Mouse (Mus musculus) neural tube, embryonic 13.5 days (tissue): ENCODE measurements around the gene Lamtor1. TPM values are rescaled to one million over a fixed set of nuclear protein-coding genes. Genes with fewer than 3 reads are reported as not detected.

Experiments
- ATAC-seq: fragments of 200-750 bp; cut with Nextera tagmentation; 2 replicates; pipeline ENCODE4 v1.8.0; 2017; ENCODE audit warnings: low read depth, mild to moderate bottlenecking, moderate TSS enrichment, moderate library complexity
- H3K27ac ChIP-seq: fragments of 300-500 bp; sonication (generic); replicated peaks from 2 replicates; pipeline ENCODE4 v1.5.1; 2015; ENCODE audit warnings: moderate library complexity, mild to moderate bottlenecking, inconsistent platforms
- H3K27me3 ChIP-seq: fragments of 300-500 bp; sonication (generic); 2 replicates; pipeline ENCODE4 v1.6.1; 2015; ENCODE audit warnings: mild to moderate bottlenecking, inconsistent platforms
- H3K36me3 ChIP-seq: fragments of 300-500 bp; sonication (generic); 2 replicates; pipeline ENCODE4 v1.6.1; 2015; ENCODE audit warnings: mild to moderate bottlenecking, inconsistent platforms
- H3K4me1 ChIP-seq: fragments of 300-500 bp; sonication (generic); replicated peaks from 2 replicates; pipeline ENCODE4 v1.6.1; 2015; ENCODE audit warnings: inconsistent platforms
- H3K4me2 ChIP-seq: fragments of 300-500 bp; sonication (generic); 2 replicates; pipeline ENCODE4 v1.6.1; 2015; ENCODE audit warnings: inconsistent platforms, mild to moderate bottlenecking, moderate library complexity
- H3K4me3 ChIP-seq: fragments of 300-500 bp; sonication (generic); 2 replicates; pipeline ENCODE4 v1.5.1; 2015; ENCODE audit warnings: mild to moderate bottlenecking, inconsistent platforms
- H3K9ac ChIP-seq: fragments of 300-500 bp; sonication (generic); 2 replicates; pipeline ENCODE4 v1.6.1; 2015; ENCODE audit warnings: moderate library complexity, mild to moderate bottlenecking, inconsistent platforms
- H3K9me3 ChIP-seq: fragments of 300-500 bp; sonication (generic); 2 replicates; pipeline ENCODE4 v1.6.1; 2016; ENCODE audit warnings: inconsistent platforms
- WGBS: fragments of 180-500 bp; shearing (Covaris S2); methylation state at CpG from one replicate; pipeline ENCODE4 v1.1.7; 2015; 5-methylcytosine and 5-hydroxymethylcytosine counted together
- polyA plus RNA-seq: library from polyadenylated mRNA; unstranded; fragments of >200 nt; fragmentation: Nextera tagmentation; extraction: Ambion mirVana; gene quantifications from 2 replicates; pipeline ENCODE4 v1.2.1, GENCODE M21; 2015

The Lamtor1 gene
- polyA plus RNA-seq, 1 experiment from 2014 or later: 139 TPM

DNA sequence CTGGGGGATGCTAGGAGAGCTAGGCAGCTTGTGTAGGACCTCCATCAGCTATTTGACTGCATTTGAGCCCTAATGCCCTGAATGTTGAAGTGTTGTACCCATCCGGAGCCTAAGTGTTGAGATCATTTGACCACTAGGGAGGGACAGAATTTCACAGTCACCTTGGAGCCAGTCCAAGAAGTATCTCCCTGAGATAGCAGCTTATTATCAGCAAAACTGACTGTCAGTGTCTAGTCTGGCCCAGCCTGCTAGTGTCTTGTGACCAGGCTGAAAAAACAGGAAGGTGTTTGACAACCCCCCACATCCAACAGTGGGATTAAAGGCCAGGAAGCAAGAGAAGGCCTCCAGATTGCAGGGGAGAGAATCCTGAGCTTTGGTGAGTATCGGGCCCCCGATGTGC, 34.4 kb upstream of the Lamtor1 start:
- Histone ChIP-seq H3K4me3 (no peak overlapping the region), H3K9ac (no peak overlapping the region), H3K4me2 (no peak overlapping the region), H3K27me3 (no peaks in the 10 kb centered on the region), H3K4me1 (no peaks in the 10 kb centered on the region), H3K27ac (no peak overlapping the region), H3K9me3 (no peaks in the 10 kb centered on the region), H3K36me3 (no peaks in the 10 kb centered on the region)
- ATAC-seq: no peak
- WGBS: 94% methylated on average over 3 of the region's 3 CpGs

DNA sequence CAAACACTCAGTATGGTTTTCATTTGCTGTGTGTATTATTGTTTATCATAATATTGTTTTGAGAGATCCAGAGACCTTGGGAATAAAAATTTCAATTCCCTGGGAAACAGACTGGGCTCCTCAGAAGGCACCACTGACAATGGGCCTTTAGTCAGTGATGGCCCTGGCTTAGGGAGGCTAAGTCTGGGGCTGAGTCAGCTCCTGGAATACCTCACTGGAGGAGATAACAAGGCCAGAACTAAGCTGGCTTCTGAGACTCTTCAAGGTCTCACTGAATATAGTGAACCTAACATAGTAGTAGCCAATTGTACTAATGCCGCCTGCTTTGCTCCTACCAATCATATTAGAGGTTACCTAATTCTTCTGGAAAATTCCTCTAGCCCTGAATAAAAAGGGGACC, 29.7 kb upstream of the Lamtor1 start:
- no peak overlapping the region for H3K4me3 ChIP-seq
- ATAC-seq: no peak
- H3K9me3 ChIP-seq: no peaks in the 10 kb centered on the region
- H3K27ac ChIP-seq: no peak overlapping the region
- H3K36me3 ChIP-seq: no peaks in the 10 kb centered on the region
- no peak overlapping the region for H3K4me2 ChIP-seq
- 100% methylated on average over 1 of the region's 1 CpGs for WGBS
- H3K9ac ChIP-seq: no peak overlapping the region
- no peaks in the 10 kb centered on the region for H3K4me1 ChIP-seq
- H3K27me3 ChIP-seq: no peaks in the 10 kb centered on the region

DNA sequence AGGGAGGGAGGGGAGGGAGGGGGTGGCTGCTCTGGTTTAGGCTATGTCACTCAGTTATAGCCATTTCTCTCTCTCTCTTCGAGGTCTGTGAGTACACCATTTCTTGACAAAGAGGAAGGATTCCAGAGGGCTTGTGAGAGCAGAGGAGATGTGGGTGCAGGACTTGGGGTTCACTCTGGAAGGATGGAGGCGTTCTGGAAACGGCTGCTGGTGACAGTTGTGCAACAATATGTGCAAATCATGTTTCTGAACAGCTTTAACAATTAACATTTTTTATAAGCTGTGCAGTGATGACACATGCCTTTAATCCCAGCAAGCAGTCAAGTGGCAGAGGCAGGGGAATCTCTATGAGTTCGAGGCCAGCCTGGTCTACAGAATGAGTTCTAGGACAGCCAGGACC, 24.8 kb upstream of the Lamtor1 start:
- H3K9me3 ChIP-seq: no peaks in the 10 kb centered on the region
- H3K36me3 ChIP-seq: no peaks in the 10 kb centered on the region
- no peak overlapping the region for H3K4me3 ChIP-seq
- no peak for ATAC-seq
- H3K27ac ChIP-seq: no peak overlapping the region
- no peaks in the 10 kb centered on the region for H3K4me1 ChIP-seq
- no peaks in the 10 kb centered on the region for H3K27me3 ChIP-seq
- WGBS: 81% methylated on average over 4 of the region's 4 CpGs
- no peak overlapping the region for H3K9ac ChIP-seq
- H3K4me2 ChIP-seq: no peak overlapping the region

DNA sequence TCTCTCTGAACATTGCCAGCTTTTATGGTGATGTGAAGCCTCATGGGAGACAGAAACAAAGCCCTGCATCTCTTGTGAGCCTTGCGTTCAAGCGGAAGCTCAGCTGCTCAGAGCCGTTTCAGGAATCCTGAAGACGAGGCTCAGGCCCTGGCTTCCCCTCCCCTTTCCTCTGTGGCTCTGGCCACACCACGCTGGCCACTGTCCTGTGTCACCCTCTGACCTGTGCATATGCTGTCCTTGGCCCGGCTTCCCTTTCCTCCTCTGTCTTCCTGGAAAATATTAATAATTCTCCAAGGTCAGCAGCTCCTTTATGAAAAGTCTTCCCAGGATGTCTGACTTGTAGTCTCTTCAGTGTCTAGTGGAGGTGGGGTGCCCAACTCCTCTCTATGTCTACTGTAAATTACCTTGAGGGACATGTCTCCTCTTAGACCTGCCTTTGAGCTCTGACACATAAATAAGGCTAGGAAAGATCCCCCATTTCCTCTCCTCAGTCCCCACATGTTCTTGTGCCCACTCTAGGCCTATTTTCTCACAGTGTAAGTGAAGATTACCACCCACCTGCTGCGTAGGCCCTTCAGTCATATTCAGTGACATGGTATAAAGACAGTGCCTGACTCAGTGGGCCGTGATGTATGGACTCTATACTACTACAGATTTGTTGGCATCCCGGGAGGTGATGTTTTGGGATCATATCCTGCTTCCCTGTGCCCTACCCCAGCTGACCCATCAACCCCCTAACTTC, 23.1 kb upstream of the Lamtor1 start:
- no peaks in the 10 kb centered on the region for H3K9me3 ChIP-seq
- no peak overlapping the region for H3K27ac ChIP-seq
- H3K4me1 ChIP-seq: no peaks in the 10 kb centered on the region
- H3K4me3 ChIP-seq: no peak overlapping the region
- no peaks in the 10 kb centered on the region for H3K27me3 ChIP-seq
- H3K4me2 ChIP-seq: no peak overlapping the region
- ATAC-seq: no peak
- 0 out of 2 replicates have a peak overlapping the region, but pooled peaks have one; percentile 17 for H3K9ac ChIP-seq
- 56% methylated on average over 9 of the region's 9 CpGs for WGBS
- no peaks in the 10 kb centered on the region for H3K36me3 ChIP-seq

DNA sequence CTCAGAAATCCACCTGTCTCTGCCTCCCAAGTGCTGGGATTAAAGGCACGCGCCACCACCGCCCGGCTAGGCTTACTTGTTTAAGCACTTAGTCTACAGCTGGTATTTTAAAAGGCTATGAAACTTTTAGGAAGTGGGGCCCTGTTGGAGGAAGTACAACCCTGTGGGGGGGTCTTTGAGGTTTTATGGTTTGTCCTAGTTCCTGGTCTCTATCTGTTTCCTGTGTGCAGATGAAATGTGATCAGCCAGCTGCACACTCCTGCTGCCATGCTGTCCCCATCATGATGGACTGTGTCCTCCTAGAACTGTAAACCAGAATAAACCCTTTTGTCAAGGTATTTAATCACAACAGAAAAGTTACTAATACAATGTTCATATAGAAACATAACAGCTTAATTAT, 21.5 kb upstream of the Lamtor1 start:
- Histone ChIP-seq H3K27ac (no peak overlapping the region), H3K27me3 (no peaks in the 10 kb centered on the region), H3K4me3 (no peak overlapping the region), H3K4me1 (no peaks in the 10 kb centered on the region), H3K9me3 (no peaks in the 10 kb centered on the region), H3K9ac (no peak overlapping the region), H3K36me3 (no peaks in the 10 kb centered on the region), H3K4me2 (no peak overlapping the region)
- no peak for ATAC-seq
- WGBS: 97% methylated on average over 4 of the region's 4 CpGs

DNA sequence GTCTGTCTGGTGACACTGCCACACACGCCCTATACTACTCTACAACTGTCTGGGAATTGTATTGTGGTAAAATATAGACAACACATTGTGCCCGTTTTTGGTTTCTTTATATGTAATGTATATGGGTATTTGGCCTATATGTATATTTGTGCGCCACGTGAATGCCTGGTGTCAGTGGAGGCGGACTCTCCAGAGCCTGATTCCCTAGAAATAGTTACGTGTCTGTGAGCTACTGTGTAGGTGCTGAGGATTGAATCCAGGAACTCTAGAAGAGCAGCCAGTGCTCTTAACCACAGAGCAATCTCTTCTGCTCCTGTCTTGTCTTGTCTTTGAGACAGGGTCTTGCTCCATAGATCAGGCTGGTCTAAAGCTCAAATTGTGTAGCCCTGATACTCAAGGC, 19.4 kb upstream of the Lamtor1 start:
- ATAC-seq: no peak
- no peak overlapping the region for H3K4me3 ChIP-seq
- WGBS: 87% methylated on average over 6 of the region's 6 CpGs
- H3K9me3 ChIP-seq: no peaks in the 10 kb centered on the region
- no peaks in the 10 kb centered on the region for H3K27me3 ChIP-seq
- no peaks in the 10 kb centered on the region for H3K4me1 ChIP-seq
- no peaks in the 10 kb centered on the region for H3K36me3 ChIP-seq
- no peak overlapping the region for H3K27ac ChIP-seq
- no peak overlapping the region for H3K4me2 ChIP-seq
- H3K9ac ChIP-seq: no peak overlapping the region

DNA sequence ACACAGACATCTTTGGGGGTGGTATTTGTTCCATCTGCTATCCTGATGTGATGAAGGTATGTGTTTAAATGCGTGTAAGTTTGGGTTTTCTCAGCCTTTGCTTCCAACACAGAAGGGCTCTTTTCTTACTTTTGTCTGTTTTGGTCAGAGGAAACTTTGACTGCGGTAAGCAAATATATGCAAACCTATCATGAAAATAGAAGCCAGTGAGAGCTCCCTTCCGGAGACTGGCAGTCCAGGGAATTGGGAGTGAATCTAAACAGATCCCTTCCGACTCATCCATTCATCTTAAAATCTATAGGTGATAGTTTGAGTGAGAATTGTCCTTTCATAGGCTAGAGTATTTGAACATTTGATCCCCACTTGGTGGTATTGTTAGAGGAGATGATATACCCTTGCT, 17.2 kb upstream of the Lamtor1 start:
- WGBS: 84% methylated on average over 4 of the region's 4 CpGs
- H3K9me3 ChIP-seq: no peaks in the 10 kb centered on the region
- no peak overlapping the region for H3K4me2 ChIP-seq
- H3K4me1 ChIP-seq: no peaks in the 10 kb centered on the region
- H3K4me3 ChIP-seq: no peak overlapping the region
- no peak overlapping the region for H3K27ac ChIP-seq
- no peak for ATAC-seq
- H3K9ac ChIP-seq: no peak overlapping the region
- 0 out of 2 replicates have a peak, but pooled peaks cover 4% of the 10 kb centered on the region for H3K27me3 ChIP-seq
- H3K36me3 ChIP-seq: no peaks in the 10 kb centered on the region

DNA sequence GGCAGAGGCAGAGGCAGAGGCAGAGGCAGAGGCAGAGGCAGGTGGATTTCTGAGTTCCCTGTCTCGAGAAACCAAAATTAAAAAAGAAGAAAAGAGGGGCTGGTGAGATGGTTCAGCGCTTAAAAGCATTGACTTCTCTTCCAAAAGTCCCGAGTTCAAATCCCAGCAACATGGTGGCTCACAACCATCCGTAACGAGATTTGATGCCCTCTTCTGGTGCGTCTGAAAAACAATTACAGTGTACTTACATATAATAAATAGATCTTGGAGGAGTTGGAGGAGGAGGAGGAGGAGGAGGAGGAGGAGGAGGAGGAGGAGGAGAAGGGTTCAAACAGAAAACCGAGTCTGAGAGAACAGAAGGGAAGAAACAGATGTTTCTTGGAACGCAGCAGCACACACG, 10.0 kb upstream of the Lamtor1 start:
- 0 out of 2 replicates have a peak, but pooled peaks cover 4% of the 10 kb centered on the region for H3K27me3 ChIP-seq
- H3K36me3 ChIP-seq: 0 out of 2 replicates have a peak, but pooled peaks cover 5% of the 10 kb centered on the region
- no peaks in the 10 kb centered on the region for H3K9me3 ChIP-seq
- WGBS: 33% methylated on average over 9 of the region's 9 CpGs
- H3K27ac ChIP-seq: peak overlapping the region; percentile 75
- H3K4me1 ChIP-seq: peaks cover 16% of the 10 kb centered on the region
- peak overlapping the region; percentile 47 for H3K4me3 ChIP-seq
- H3K9ac ChIP-seq: peak overlapping the region; percentile 70
- ATAC-seq: no peak
- peak overlapping the region; percentile 45 for H3K4me2 ChIP-seq

DNA sequence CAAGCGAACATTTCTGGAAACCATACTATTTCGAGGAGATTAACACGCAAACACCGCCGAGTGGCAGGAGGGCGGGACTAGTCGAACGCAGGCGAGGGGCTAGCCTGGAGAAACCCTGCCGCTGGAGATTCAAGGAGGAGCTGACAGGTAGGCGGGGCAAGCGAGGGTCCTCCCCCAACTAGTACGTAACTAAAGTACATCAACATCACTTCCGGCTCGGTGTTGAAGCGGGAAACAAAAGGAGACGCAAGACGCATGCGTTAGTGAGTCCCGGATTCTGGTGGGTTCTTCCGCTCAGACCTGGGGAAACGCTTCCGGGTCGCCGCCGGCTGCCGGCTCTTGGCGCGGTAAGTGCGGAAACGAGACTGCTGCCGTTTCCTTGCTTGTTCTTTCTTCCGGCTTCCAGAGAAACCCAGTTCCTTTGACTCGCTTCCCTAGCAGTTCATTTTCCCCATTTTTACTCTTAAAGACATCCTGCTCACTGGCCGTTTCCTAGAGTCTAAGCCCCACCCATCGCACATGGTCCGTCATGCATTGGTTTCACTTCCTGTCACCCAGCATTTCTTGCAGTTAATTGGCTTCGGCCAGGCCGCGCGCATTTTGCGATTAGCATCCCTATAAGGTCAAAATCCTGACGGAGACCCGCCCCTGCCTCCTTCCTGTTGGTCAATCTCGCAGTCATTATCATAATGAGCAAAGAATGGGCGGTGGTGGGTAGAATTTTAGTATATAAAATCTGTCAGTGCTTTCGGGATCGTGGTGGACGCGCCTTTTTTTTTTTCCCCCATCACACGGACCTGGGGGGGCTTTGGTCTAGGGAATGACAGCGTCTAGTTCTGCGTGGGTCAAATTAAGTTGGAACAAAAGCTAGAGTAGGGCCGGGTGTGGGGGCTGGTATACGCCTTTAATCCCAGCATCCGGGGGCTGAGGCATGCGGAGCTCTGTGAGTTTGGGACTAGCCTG, 9.3 kb upstream of the Lamtor1 start:
- 0 out of 2 replicates have a peak, but pooled peaks cover 4% of the 10 kb centered on the region for H3K27me3 ChIP-seq
- no peaks in the 10 kb centered on the region for H3K9me3 ChIP-seq
- peaks cover 12% of the 10 kb centered on the region for H3K36me3 ChIP-seq
- peak; percentile 98 for ATAC-seq
- WGBS: under 1% methylated on average over 57 of the region's 57 CpGs
- peaks cover 16% of the 10 kb centered on the region for H3K4me1 ChIP-seq
- peak overlapping the region; percentile 57 for H3K4me2 ChIP-seq
- H3K27ac ChIP-seq: peak overlapping the region; percentile 84
- H3K9ac ChIP-seq: peak overlapping the region; percentile 70
- H3K4me3 ChIP-seq: peak overlapping the region; percentile 47

DNA sequence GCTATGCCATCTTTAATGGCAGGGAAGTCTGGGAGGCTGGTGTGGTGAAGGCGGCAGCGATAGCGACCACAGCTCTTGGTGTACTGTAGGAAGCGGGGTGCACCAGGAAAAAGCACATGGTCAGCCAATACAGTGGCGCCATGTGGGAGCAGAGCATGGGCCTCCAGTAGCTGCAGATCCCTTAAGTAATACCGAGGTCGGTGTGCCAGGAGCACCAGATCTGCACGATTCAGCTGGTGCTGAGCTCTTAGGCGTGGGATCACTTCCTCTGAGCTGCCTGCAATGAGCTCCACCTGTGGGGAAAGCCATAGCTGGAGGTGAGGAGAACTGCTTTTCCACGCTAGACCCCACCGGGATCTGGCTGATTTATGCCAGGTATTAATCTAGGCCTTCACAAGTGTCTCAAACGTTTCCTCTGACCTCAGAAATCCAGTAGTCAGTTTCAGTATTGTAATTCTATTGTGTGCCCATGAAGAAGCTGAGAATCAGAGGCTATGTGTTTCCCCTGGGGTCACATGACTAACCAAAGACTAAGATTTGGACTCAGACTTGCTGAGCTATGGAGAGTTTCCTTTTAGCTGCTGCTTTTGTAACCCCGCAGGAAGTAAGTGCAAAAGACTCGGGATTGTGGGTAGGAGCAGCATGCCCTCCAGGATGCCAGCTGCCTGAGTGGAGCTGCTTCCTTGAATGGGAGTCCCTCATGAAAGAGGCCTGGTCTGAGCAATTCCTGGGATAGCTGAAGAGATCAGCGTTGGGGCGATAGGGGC, 5.2 kb upstream of the Lamtor1 start:
- 91% methylated on average over 16 of the region's 16 CpGs for WGBS
- no peak overlapping the region for H3K9ac ChIP-seq
- no peak overlapping the region for H3K4me3 ChIP-seq
- H3K4me2 ChIP-seq: no peak overlapping the region
- no peak overlapping the region for H3K27ac ChIP-seq
- H3K27me3 ChIP-seq: no peaks in the 10 kb centered on the region
- peaks cover 26% of the 10 kb centered on the region for H3K36me3 ChIP-seq
- H3K4me1 ChIP-seq: peaks cover 14% of the 10 kb centered on the region
- no peaks in the 10 kb centered on the region for H3K9me3 ChIP-seq
- no peak for ATAC-seq

DNA sequence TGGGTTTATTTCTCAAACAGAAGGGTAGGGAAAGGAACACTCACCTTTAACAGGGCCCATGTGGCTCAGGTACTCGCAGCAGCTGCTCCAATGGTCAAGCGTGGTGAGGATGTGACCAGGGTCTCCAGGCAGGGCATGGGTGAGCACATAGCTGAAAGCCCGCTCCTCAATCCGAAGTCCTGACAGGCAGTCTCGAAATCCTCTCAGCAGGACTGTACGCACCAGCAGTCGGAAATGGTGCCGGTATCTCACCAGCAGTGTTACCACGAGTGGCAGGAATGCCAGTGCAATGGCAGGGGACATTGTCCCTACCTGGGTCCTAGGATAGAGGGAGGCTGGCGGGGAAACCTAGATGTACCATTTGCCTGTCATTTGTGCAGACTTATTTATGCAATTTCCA, 3.7 kb upstream of the Lamtor1 start:
- Histone ChIP-seq H3K4me1 (peaks cover 21% of the 10 kb centered on the region), H3K9me3 (no peaks in the 10 kb centered on the region), H3K4me2 (no peak overlapping the region), H3K27me3 (no peaks in the 10 kb centered on the region), H3K4me3 (no peak overlapping the region), H3K36me3 (peaks cover 26% of the 10 kb centered on the region), H3K9ac (no peak overlapping the region), H3K27ac (no peak overlapping the region)
- WGBS: 97% methylated on average over 10 of the region's 10 CpGs
- no peak for ATAC-seq

DNA sequence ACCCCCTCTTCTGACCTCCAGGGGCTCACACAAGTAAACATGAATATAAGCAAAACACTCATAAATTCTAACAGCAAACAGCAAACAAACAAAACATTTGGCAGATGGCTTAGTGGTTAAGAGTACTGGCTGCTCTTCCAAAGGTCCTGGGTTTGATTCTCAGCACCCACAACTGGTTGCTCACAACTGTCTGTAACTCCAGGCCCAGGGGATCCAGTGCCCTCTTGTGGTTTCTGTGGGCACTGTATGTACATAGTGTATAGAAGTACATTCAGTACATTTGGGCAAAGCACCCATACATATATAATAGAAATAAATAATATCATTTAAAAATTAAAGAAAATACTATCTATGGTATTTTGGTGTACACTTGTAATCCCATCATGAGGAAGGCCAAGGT, 2.9 kb upstream of the Lamtor1 start:
- Histone ChIP-seq H3K27ac (no peak overlapping the region), H3K9me3 (no peaks in the 10 kb centered on the region), H3K4me1 (peaks cover 25% of the 10 kb centered on the region), H3K4me3 (no peak overlapping the region), H3K36me3 (peaks cover 26% of the 10 kb centered on the region), H3K4me2 (no peak overlapping the region), H3K27me3 (no peaks in the 10 kb centered on the region), H3K9ac (no peak overlapping the region)
- ATAC-seq: no peak
